Mouse (Mus musculus): ENCODE results near the gene Casp3. TPM values are rescaled to one million over a fixed set of nuclear protein-coding genes. Genes with fewer than 3 reads are reported as not detected.

Casp3 gene
- total RNA-seq, 1 experiment from 2014 or later = 28.9 TPM

DNA sequence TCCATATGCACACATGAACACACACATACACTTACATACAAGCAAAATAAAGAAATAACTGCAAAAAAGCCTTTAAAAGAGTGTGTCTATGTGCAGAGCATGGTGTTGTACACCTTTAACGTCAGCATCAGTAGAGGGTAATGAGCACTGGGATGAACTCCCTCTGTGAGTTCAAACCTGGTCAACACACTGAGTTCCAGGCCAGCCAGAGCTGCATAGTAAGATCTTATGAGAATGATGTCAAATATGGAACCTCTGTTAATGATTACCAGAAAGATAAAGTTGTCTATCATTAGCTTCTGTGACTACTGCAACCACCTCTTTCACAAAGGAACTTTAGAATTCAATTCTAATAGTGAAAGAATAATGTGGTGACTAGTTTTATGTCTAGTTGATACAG is 10.2 kb upstream of the Casp3 start:
- no peak for DNase-seq

GRCm38 (mm10) chr8:46611557-46611956 is 5.5 kb upstream of the Casp3 start:
- no peak for DNase-seq

- no peak for DNase-seq
These were observed 4.2 kb upstream of the Casp3 start for GRCm38 (mm10) chr8:46612913-46613312.

GRCm38 (mm10) chr8:46613377-46613776 is 3.7 kb upstream of the Casp3 start:
- DNase-seq = no peak

GRCm38 (mm10) chr8:46615936-46616335 is 1.2 kb upstream of the Casp3 start:
- no peak for DNase-seq

DNA sequence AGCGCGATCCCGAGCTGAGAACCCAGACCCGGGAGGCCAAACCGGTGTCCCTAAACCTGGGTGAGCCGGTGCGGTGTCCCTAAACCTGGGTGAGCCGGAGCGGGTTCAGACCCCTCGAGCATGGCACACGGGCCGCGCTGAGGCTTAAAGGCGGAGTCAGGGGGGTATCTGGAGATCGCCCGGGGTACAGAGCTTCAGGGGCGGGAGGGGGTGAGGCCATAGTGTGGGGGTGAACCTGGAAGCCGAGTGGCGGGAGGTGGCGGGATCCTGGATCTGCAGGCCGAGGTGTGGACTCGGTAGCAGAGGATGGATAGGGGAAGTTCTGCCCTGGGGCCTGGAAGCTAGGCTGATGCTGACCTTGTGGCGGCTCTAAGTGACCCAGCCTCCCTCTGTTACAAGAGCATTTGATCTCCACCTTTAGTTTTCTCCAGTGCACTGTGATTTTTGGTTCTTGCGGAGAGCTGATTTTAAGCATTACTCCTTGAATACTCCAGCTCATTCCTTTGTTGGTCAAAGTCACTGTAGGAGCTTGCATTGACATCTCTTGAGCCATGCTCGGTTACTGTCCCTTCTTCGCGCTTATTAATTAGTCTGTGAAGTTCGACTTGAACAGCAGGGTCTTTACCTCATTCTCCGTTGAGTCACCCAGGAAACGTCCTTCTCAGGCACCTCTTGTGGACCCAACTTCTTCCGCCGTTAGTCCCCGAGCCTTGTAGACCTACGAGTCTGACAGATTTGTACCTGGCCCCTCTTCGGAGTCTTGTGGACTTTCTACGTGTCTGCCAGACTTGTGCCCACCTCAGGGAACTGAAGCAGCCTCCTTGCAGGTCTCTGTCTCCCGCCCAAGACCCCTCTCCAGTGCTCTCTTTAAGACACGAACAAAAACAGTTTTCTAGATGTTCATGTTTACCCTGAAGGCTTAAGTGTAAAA is 864 bp downstream of the Casp3 start:
- no peak for DNase-seq

- DNase-seq = no peak
These were observed 1.7 kb downstream of the Casp3 start for GRCm38 (mm10) chr8:46618639-46619320.

DNA sequence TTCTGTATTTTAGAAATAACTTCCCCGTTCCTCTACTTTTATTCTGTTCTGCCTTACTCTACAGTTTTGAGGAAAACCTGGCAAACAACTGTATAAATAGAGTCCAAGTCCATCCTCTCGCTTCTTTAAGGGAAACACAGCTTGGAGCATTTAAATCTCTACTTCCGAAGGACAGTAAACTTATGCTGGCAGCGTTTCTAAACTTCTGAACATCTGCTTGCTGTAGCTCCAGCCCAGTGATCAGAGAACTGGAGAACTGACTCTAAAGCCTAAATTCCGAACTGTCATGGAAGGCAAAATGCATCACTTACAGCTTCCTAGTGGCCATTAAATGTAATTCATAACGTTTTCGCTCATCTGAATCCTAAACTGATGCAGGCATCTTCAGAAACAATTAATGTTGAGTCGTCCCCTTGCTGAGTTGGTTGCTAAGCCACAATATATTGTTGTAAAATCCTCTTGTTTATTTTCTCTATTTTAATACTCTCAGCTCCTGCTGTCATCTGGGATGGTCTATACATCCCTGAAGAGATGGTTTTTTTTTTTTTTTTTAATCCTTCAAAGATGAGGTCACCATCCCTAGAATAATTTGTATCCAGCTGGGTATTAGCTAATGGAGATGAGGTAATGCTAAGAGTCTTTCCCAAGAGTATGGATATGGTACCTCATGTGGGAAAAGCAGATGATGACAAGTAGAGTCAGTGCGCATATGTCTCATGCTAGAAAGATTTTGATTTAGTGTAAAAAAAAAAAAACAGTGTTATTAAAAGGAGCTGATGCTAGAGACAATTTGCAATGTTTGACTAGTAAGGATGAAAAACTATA is 5.6 kb downstream of the Casp3 start:
- no peak for DNase-seq

- no peak for DNase-seq
These were observed 8.1 kb downstream of the Casp3 start for GRCm38 (mm10) chr8:46625166-46625565.

DNA sequence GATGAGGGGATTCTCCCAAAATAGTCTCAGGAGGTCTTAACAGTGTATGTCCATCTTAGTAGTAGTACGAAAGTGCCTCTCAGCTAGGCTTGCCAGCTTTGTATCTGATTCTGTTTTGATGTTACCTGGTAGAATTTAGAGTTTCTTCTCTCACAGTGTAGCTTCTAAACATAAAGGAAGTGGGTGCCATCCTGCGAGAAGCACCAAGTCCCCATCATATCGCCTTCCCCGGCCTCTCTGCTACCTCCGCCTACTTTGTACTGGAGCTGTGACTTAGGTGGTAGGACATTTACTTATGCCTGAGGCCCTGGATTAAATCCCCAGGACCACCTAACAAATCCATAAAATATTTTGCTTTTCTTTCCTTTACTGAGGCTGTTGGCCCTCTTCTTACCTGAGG is 9.6 kb downstream of the Casp3 start:
- DNase-seq = no peak

GRCm38 (mm10) chr8:46627881-46628280 is 10.8 kb downstream of the Casp3 start:
- no peak for DNase-seq

DNA sequence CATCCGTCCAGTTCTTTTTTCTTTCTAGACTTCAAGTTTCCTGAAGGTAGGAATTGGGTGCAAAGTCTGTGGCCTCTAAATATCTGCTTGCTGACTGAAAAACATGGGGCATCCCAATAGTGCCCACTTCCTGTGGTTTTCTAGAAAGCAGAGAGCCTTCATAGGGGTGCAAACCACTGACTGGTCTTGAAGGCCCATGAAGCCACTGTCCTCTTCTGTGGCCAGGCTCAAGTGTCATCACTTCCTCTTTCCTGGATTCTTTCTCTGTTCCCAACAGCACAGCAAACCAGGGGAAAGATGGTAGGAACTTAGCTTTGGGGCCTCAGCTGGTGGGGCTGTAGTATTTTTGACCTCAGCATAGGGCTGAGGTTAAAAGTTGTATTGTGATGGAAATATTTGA is 11.6 kb downstream of the Casp3 start:
- no peak for DNase-seq

GRCm38 (mm10) chr8:46630422-46630821 is 13.3 kb downstream of the Casp3 start:
- no peak for DNase-seq

GRCm38 (mm10) chr8:46630932-46631331 is 13.8 kb downstream of the Casp3 start:
- no peak for DNase-seq

- peak; percentile 37 for DNase-seq
These were observed 22.0 kb downstream of the Casp3 start for GRCm38 (mm10) chr8:46639010-46639571.

DNA sequence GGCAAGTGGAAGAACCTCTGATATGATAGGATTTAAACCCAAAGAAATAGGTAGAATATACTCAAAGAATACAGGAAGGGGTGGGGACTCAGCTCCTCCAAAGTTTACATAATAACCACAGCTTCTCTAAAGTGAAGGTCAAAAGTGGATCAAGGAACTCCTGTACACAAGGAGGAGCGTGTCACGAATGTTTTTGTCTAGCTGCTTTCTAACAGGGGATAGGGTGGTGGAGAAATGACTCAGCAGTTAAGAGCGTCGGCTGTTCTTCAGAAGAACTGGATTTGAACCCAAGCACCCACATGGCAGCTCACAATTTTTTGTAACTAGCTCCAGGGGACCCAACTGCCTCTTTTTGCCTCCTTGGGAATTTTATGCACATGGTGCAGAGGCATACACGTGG is 22.8 kb downstream of the Casp3 start:
- no peak for DNase-seq

- no peak for DNase-seq
These were observed 24.2 kb downstream of the Casp3 start for GRCm38 (mm10) chr8:46641272-46641671.

GRCm38 (mm10) chr8:46648421-46648820 is 31.3 kb downstream of the Casp3 start:
- no peak for DNase-seq

DNA sequence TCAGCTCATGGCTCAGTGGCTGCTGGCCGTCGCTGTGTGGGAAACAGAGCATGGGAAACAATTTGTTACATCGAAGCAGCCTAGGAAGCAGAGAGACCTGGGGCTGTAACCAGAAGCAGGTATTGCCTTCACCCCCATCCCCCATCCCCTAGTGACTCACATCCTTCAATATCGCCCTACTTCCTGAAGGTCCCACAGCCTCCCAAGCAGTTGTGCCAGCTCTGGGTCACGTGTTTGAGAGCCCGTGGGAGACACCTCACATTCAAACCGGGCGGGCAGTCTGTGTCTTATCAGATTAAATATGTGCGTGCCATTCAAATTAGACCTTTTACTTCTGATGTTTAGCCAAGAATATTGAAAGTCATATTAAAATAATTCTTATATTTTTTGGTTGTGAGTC is 34.8 kb downstream of the Casp3 start:
- DNase-seq = peak; percentile 53

DNA sequence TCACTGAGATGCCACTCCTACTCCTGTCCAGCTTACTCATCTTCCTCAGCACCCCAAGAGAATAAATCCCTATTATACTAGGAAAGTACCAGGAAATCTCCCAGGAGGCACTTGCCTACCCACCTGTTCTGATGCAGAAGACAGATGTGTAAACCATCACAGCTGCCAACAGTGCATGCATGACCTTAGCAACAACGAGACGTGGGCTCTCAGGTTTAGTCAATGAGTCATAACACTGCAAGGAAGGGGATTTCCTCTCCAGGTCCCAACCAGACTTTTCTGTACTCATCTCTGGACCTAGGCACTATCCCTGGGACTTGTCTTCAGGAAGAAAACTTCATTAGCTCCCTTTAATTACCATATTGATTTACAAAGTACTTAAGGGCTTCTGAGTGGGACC is 38.8 kb downstream of the Casp3 start:
- DNase-seq = no peak

- DNase-seq = peak; percentile 62
These were observed 54.4 kb downstream of the Casp3 start for GRCm38 (mm10) chr8:46671496-46671895.

DNA sequence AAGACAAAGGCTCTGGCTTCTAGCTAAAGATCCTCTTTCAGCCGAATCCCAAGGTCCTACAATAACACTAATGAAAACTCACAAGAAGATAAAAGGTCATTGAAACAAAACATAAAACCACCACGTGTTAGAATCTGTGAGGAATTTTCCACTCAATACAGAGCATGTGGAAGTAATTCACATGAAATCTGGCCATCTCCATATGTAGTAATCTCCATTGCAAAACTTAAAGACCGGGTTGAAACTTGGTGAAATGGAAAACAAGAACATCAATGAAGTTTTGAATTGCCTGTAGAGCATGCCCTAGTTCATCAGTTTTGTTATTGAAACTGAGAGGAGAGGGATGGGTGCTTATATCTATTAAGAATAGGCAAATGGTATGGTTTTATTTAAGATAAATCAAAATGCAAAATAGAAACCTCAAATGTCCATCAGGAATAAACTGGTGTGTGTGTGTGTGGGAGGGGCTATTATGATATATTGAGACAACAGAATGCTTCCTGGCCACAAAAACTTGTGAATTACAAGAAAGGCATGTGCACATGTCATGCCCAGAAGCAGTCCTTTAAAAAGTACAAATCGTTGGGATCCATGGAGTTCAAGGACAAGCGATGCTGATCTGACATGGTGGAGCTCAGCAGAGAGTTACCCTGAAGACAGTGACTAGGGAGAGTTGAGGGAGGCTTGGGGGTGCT is 63.7 kb downstream of the Casp3 start:
- DNase-seq = no peak

All from adrenal gland, postnatal 25 days (tissue).